In the genomic region with DNA sequence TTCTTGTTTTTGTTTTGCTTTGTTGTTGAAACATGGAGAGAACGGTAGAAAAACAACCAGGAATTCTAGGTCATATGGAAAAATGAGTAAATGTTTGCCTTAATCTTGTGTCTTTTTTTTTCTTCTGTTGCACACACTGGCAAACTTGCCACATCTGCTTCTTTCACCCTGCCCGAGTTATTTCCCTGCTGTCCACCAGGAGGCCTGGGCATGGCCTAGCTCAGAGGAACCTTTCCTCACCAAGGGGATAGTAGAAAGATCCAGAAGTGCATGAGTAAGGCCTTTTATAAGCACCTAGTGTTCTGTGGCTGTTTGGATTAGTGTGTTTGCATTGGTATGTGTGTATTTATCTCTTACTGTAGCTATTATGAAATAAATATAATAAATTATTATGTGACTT, we compare ENCODE assay signal across 10 mouse cellular contexts. TPM values are rescaled to one million over a fixed set of nuclear protein-coding genes. Genes with fewer than 3 reads are reported as not detected.
DNase-seq lines count a peak whose midpoint lies in the region; TF ChIP-seq lines count a peak whose summit lies in the region.
"Had no signal": no experiment of that assay in that cellular context is flagged by ENCODE, and none has a peak within 500 bp of the region (broad histone marks: within the 10 kb centered on the region; RNA-seq: fewer than 3 reads in every experiment).

No protein-coding gene starts in this region.

- no peak overlapping the region for H3K9ac ChIP-seq in ES-E14 (ENCODE audit: insufficient read depth, low read depth, low read length, poor library complexity, severe bottlenecking)
- H3K9ac ChIP-seq: hindbrain, embryonic 13.5 days had no signal

- no peak for TF ChIP-seq POLR2A in bone marrow, adult 2 months (IDR thresholded peaks at IDR 0.05; ENCODE audit: borderline replicate concordance, control insufficient read depth, low read depth, low read length)

- H3K4me3 ChIP-seq in left cerebral cortex, adult 2 months = no peak overlapping the region
- no peak overlapping the region for H3K4me3 ChIP-seq in ES-E14 (ENCODE audit: insufficient read depth in 1 of 2, low read depth in 1 of 2, low read length in 2 of 2, poor library complexity in 1 of 2, severe bottlenecking in 1 of 2)
- H3K4me3 ChIP-seq in bone marrow, adult 2 months (replicated peaks; ENCODE audit: control insufficient read depth, low read depth, low read length) = no peak overlapping the region
- H3K4me3 ChIP-seq: hindbrain, embryonic 13.5 days had no signal

- TF ChIP-seq CTCF in left cerebral cortex, adult 2 months (IDR thresholded peaks at IDR 0.05) = peak; percentile 37
- TF ChIP-seq CTCF in bone marrow, adult 2 months (IDR thresholded peaks at IDR 0.05; ENCODE audit: control insufficient read depth, insufficient read depth, low read length) = peak; percentile 45

- H3K9me3 ChIP-seq in ES-E14 (ENCODE audit: control insufficient read depth, insufficient read depth, low read depth, low read length) = no peaks in the 10 kb centered on the region
- H3K9me3 ChIP-seq: hindbrain, embryonic 13.5 days had no signal

- intact Hi-C loops in left cerebral cortex, adult 2 months (cut with DNase I) = no loop called here
- intact Hi-C loops in left cerebral cortex, postnatal 10 days (cut with DNase I) = loop anchor here (10.0 kb wide), 1 partner anchor 307 kb away; the partner anchor contains the start of gene Atp1b1

- no peak overlapping the region for H3K27ac ChIP-seq in left cerebral cortex, adult 2 months
- no peak overlapping the region for H3K27ac ChIP-seq in ES-E14 (ENCODE audit: insufficient read depth, low read depth, low read length, poor library complexity, severe bottlenecking)
- H3K27ac ChIP-seq in bone marrow, adult 2 months (ENCODE audit: control insufficient read depth, insufficient read depth, low read depth, low read length, poor library complexity) = no peak overlapping the region
- H3K27ac ChIP-seq: hindbrain, embryonic 13.5 days had no signal

- no peak for DNase-seq in left cerebral cortex, adult 2 months (ENCODE audit: extremely low spot score in 1 of 2, low spot score in 2 of 2)
- no peak for DNase-seq in left cerebral cortex, postnatal 10 days (ENCODE audit: extremely low spot score in 1 of 2, low spot score in 2 of 2)
- DNase-seq in ES-E14 (ENCODE audit: low read depth, low spot score) = no peak
- peak; percentile 17 for DNase-seq in lung, postnatal 14 days
- DNase-seq in right cerebral cortex, adult 2 months (ENCODE audit: low spot score in 2 of 2) = no peak
- DNase-seq in layer of hippocampus, adult 8-10 months (ENCODE audit: low spot score in 2 of 2) = no peak
- no peak for DNase-seq in layer of hippocampus, postnatal 14 days (ENCODE audit: low spot score in 2 of 2)
- DNase-seq: cerebellum, adult 8-10 months had no signal

- no peaks in the 10 kb centered on the region for H3K4me1 ChIP-seq in ES-E14 (ENCODE audit: control insufficient read depth in 2 of 2, insufficient read depth in 2 of 2, low read length in 2 of 2, poor library complexity in 1 of 2)
- H3K4me1 ChIP-seq in bone marrow, adult 2 months (ENCODE audit: control insufficient read depth, insufficient read depth, low read length) = no peaks in the 10 kb centered on the region; the same call in 1 of the 2 replicates
- H3K4me1 ChIP-seq: hindbrain, embryonic 13.5 days had no signal

- H3K36me3 ChIP-seq in ES-E14 (ENCODE audit: control insufficient read depth, insufficient read depth, low read length, poor library complexity, severe bottlenecking) = no peaks in the 10 kb centered on the region
- H3K36me3 ChIP-seq: hindbrain, embryonic 13.5 days had no signal

- in situ Hi-C loops in ES-E14 (cut with MboI; ENCODE audit: low sequenced_read_pairs in 2 of 2, unreplicated experiment in 2 of 2) = no loop called here

- WGBS in bone marrow, adult 2 months = 47% methylated on average over 2 of the region's 2 CpGs

TF ChIP-seq in ES-E14, 5 proteins besides CTCF, POLR2A, EP300 and RAD21:
- 0 out of 2 replicates have a peak, but pooled peaks have one; percentile 30 for TF ChIP-seq ZC3H11A (IDR thresholded peaks at IDR 0.05; ENCODE audit: borderline replicate concordance, low read depth, low read length)
- TF ChIP-seq ZNF384 (IDR thresholded peaks at IDR 0.05; ENCODE audit: low read depth, low read length) = no peak

RNA-seq across cellular contexts. Expression of gene Dpt, which starts 34.2 kb away (rescaled TPM):
- total RNA-seq in left cerebral cortex, adult 2 months (2021) = under 1 TPM in 1 of 2 experiments, not detected in 1; 0.38 TPM
- total RNA-seq in left cerebral cortex, postnatal 10 days (2021) = under 1 TPM in 1 of 2 experiments, not detected in 1; 0.47 TPM
- total RNA-seq in ES-E14 (2012; rRNA removed) = not detected in 2 replicates
- 1.5 TPM in 1 of 2 replicates, not detected in the other for polyA plus RNA-seq in bone marrow, adult 2 months (2011; ENCODE audit: insufficient read depth, insufficient read length, low replicate concordance, missing spikeins)
- under 1 TPM in 3 of 4 experiments, not detected in 1; 0.22 to 0.35 (median 0.25) TPM for total RNA-seq in layer of hippocampus, adult 8-10 months (2022)
- under 1 TPM; 0.44 to 0.64 TPM for total RNA-seq in layer of hippocampus, postnatal 14 days (2021)
